Mouse (Mus musculus) lung, embryonic 16.5 days (tissue): ENCODE data around the gene Tpbg. TPM values are rescaled to one million over a fixed set of nuclear protein-coding genes. Genes with fewer than 3 reads are reported as not detected.

Experiments used
- ATAC-seq: fragments of 200-750 bp; cut with Nextera tagmentation; 2 replicates; pipeline ENCODE4 v1.8.0; 2017; ENCODE audit warnings: low read depth, mild to moderate bottlenecking, moderate library complexity
- H3K27ac ChIP-seq: fragments of 300-500 bp; sonication (generic); 2 replicates; pipeline ENCODE4 v1.5.1; 2014; ENCODE audit warnings: mild to moderate bottlenecking, control low read depth, low read length
- H3K27me3 ChIP-seq: fragments of 300-500 bp; sonication (generic); 2 replicates; pipeline ENCODE4 v1.6.1; 2014; ENCODE audit warnings: low read depth, low read length, mixed read lengths; ENCODE audit not compliant: control insufficient read depth, insufficient read depth
- H3K36me3 ChIP-seq: fragments of 300-500 bp; sonication (generic); 2 replicates; pipeline ENCODE4 v1.6.1; 2014; ENCODE audit warnings: low read length; ENCODE audit not compliant: control insufficient read depth, insufficient read depth
- H3K4me1 ChIP-seq: fragments of 300-500 bp; sonication (generic); replicated peaks from 2 replicates; pipeline ENCODE4 v1.6.1; 2014; ENCODE audit warnings: low read length, mixed read lengths; ENCODE audit not compliant: control insufficient read depth, insufficient read depth
- H3K4me2 ChIP-seq: fragments of 300-500 bp; sonication (generic); 2 replicates; pipeline ENCODE4 v1.6.1; 2014; ENCODE audit warnings: low read depth, low read length, control low read depth
- H3K4me3 ChIP-seq: fragments of 300-500 bp; sonication (generic); 2 replicates; pipeline ENCODE4 v1.5.1; 2014; ENCODE audit warnings: mild to moderate bottlenecking, low read length, control low read depth
- H3K9ac ChIP-seq: fragments of 300-500 bp; sonication (generic); 2 replicates; pipeline ENCODE4 v1.6.1; 2014; ENCODE audit warnings: low read length, control low read depth
- H3K9me3 ChIP-seq: fragments of 300-500 bp; sonication (generic); 2 replicates; pipeline ENCODE4 v1.6.1; 2016; ENCODE audit warnings: low read length; ENCODE audit not compliant: control insufficient read depth
- WGBS: fragments of 180-500 bp; shearing (Covaris S2); extraction: QIAGEN DNeasy Blood & Tissue Kit; methylation state at CpG from one replicate; pipeline ENCODE4 v1.1.7; 2014; 5-methylcytosine and 5-hydroxymethylcytosine counted together
- polyA plus RNA-seq: library from polyadenylated mRNA; unstranded; fragments of >200 nt; fragmentation: Nextera tagmentation; extraction: Ambion mirVana; gene quantifications from 2 replicates; pipeline ENCODE4 v1.2.1, GENCODE M21; 2015

Gene Tpbg
- polyA plus RNA-seq, 1 experiment from 2014 or later: 8.3 TPM

- H3K27me3 ChIP-seq: 0 out of 2 replicates have a peak, but pooled peaks cover 2% of the 10 kb centered on the region
- WGBS: under 1% methylated on average over 51 of the region's 65 CpGs
- H3K9me3 ChIP-seq: no peaks in the 10 kb centered on the region
- peak overlapping the region; percentile 99 for H3K4me2 ChIP-seq
- H3K4me3 ChIP-seq: peak overlapping the region; percentile 84
- H3K27ac ChIP-seq: peak overlapping the region; percentile 64
- H3K4me1 ChIP-seq: 0 out of 2 replicates have a peak, but pooled peaks cover 9% of the 10 kb centered on the region
- peak; percentile 70 for ATAC-seq
- peak overlapping the region; percentile 80 for H3K9ac ChIP-seq
- H3K36me3 ChIP-seq: no peaks in the 10 kb centered on the region
These were observed 1.1 kb downstream of the Tpbg start for GRCm38 (mm10) chr9:85843031-85843890.

GRCm38 (mm10) chr9:85843891-85844646 lies 1.9 kb downstream of the Tpbg start:
- Histone ChIP-seq H3K4me3 (peak overlapping the region; percentile 84), H3K9ac (peak overlapping the region; percentile 80), H3K27me3 (0 out of 2 replicates have a peak, but pooled peaks cover 2% of the 10 kb centered on the region), H3K4me1 (0 out of 2 replicates have a peak, but pooled peaks cover 9% of the 10 kb centered on the region), H3K9me3 (no peaks in the 10 kb centered on the region), H3K36me3 (no peaks in the 10 kb centered on the region), H3K27ac (peak overlapping the region; percentile 64), H3K4me2 (peak overlapping the region; percentile 99)
- 2% methylated on average over 75 of the region's 80 CpGs for WGBS
- ATAC-seq: peak; percentile 27

GRCm38 (mm10) chr9:85844647-85844983 lies 2.4 kb downstream of the Tpbg start:
- H3K4me1 ChIP-seq: 0 out of 2 replicates have a peak, but pooled peaks cover 9% of the 10 kb centered on the region
- WGBS: 69% methylated on average over 9 of the region's 9 CpGs
- peak overlapping the region; percentile 99 for H3K4me2 ChIP-seq
- H3K9me3 ChIP-seq: no peaks in the 10 kb centered on the region
- H3K27ac ChIP-seq: no peak overlapping the region
- H3K4me3 ChIP-seq: peak overlapping the region; percentile 84
- no peak overlapping the region for H3K9ac ChIP-seq
- no peak for ATAC-seq
- 0 out of 2 replicates have a peak, but pooled peaks cover 2% of the 10 kb centered on the region for H3K27me3 ChIP-seq
- H3K36me3 ChIP-seq: no peaks in the 10 kb centered on the region

GRCm38 (mm10) chr9:85846186-85846585 lies 4.0 kb downstream of the Tpbg start:
- H3K27me3 ChIP-seq: 0 out of 2 replicates have a peak, but pooled peaks cover 2% of the 10 kb centered on the region
- 0 out of 2 replicates have a peak, but pooled peaks cover 9% of the 10 kb centered on the region for H3K4me1 ChIP-seq
- 66% methylated on average over 2 of the region's 2 CpGs for WGBS
- ATAC-seq: no peak
- no peak overlapping the region for H3K4me3 ChIP-seq
- no peak overlapping the region for H3K27ac ChIP-seq
- no peaks in the 10 kb centered on the region for H3K9me3 ChIP-seq
- no peak overlapping the region for H3K9ac ChIP-seq
- no peak overlapping the region for H3K4me2 ChIP-seq
- H3K36me3 ChIP-seq: no peaks in the 10 kb centered on the region

GRCm38 (mm10) chr9:85854780-85855179 lies 12.6 kb downstream of the Tpbg start:
- Histone ChIP-seq H3K4me3 (no peak overlapping the region), H3K4me1 (no peaks in the 10 kb centered on the region), H3K36me3 (0 out of 2 replicates have a peak, but pooled peaks cover 2% of the 10 kb centered on the region), H3K9me3 (no peaks in the 10 kb centered on the region), H3K9ac (no peak overlapping the region), H3K4me2 (no peak overlapping the region), H3K27me3 (no peaks in the 10 kb centered on the region), H3K27ac (no peak overlapping the region)
- ATAC-seq: no peak
- WGBS: 75% methylated on average over 4 of the region's 4 CpGs

GRCm38 (mm10) chr9:85856511-85856910 lies 14.3 kb downstream of the Tpbg start:
- H3K27ac ChIP-seq: no peak overlapping the region
- no peaks in the 10 kb centered on the region for H3K27me3 ChIP-seq
- no peak for ATAC-seq
- 53% methylated on average over 6 of the region's 6 CpGs for WGBS
- peaks cover 2% of the 10 kb centered on the region; the same call in 1 of the 2 replicates for H3K4me1 ChIP-seq
- no peaks in the 10 kb centered on the region for H3K9me3 ChIP-seq
- H3K36me3 ChIP-seq: 0 out of 2 replicates have a peak, but pooled peaks cover 2% of the 10 kb centered on the region
- H3K4me3 ChIP-seq: no peak overlapping the region
- no peak overlapping the region for H3K4me2 ChIP-seq
- no peak overlapping the region for H3K9ac ChIP-seq

GRCm38 (mm10) chr9:85861065-85861464 lies 18.9 kb downstream of the Tpbg start:
- H3K9ac ChIP-seq: no peak overlapping the region
- 39% methylated on average over 4 of the region's 4 CpGs for WGBS
- no peak overlapping the region for H3K27ac ChIP-seq

GRCm38 (mm10) chr9:85862562-85862961 lies 20.4 kb downstream of the Tpbg start:
- no peaks in the 10 kb centered on the region for H3K9me3 ChIP-seq
- H3K27me3 ChIP-seq: no peaks in the 10 kb centered on the region
- H3K4me2 ChIP-seq: no peak overlapping the region
- no peak overlapping the region for H3K4me3 ChIP-seq
- no peak for ATAC-seq
- no peaks in the 10 kb centered on the region for H3K36me3 ChIP-seq
- peaks cover 3% of the 10 kb centered on the region; the same call in 1 of the 2 replicates for H3K4me1 ChIP-seq
- H3K27ac ChIP-seq: no peak overlapping the region
- 37% methylated on average over 6 of the region's 6 CpGs for WGBS
- no peak overlapping the region for H3K9ac ChIP-seq

More at GRCm38 (mm10) chr9:85861065-85861464, 18.9 kb downstream of the Tpbg start:
- Histone ChIP-seq H3K9me3 (no peaks in the 10 kb centered on the region), H3K27me3 (no peaks in the 10 kb centered on the region), H3K4me1 (peaks cover 3% of the 10 kb centered on the region; the same call in 1 of the 2 replicates), H3K4me2 (no peak overlapping the region), H3K36me3 (no peaks in the 10 kb centered on the region), H3K4me3 (no peak overlapping the region)
- ATAC-seq: no peak

- H3K36me3 ChIP-seq: no peaks in the 10 kb centered on the region
These were observed 30.7 kb downstream of the Tpbg start for GRCm38 (mm10) chr9:85872908-85873307.

More at GRCm38 (mm10) chr9:85872908-85873307, 30.7 kb downstream of the Tpbg start:
- whole genome bisulfite sequencing: 74% methylated on average over 7 of the region's 7 CpGs
- no peak overlapping the region for H3K9ac ChIP-seq
- ATAC-seq: no peak
- H3K4me3 ChIP-seq: no peak overlapping the region
- no peaks in the 10 kb centered on the region for H3K4me1 ChIP-seq
- no peaks in the 10 kb centered on the region for H3K27me3 ChIP-seq
- no peak overlapping the region for H3K4me2 ChIP-seq
- no peaks in the 10 kb centered on the region for H3K9me3 ChIP-seq
- H3K27ac ChIP-seq: no peak overlapping the region
